Mouse (Mus musculus) testis, adult 2 months (tissue): ENCODE data around the gene Cdkal1. TPM values are rescaled to one million over a fixed set of nuclear protein-coding genes. Genes with fewer than 3 reads are reported as not detected.

ENCODE experiments used
- H3K27ac ChIP-seq: fragments of 200-500 bp; 2 replicates; pipeline ENCODE4 v1.5.1; 2012; ENCODE audit warnings: low read depth, low read length; ENCODE audit not compliant: control insufficient read depth, insufficient read depth
- H3K27me3 ChIP-seq: fragments of 200-500 bp; 2 replicates; pipeline ENCODE4 v1.6.1; 2012; ENCODE audit warnings: mild to moderate bottlenecking, low read length, moderate library complexity; ENCODE audit not compliant: control insufficient read depth, insufficient read depth
- H3K36me3 ChIP-seq: fragments of 200-500 bp; 2 replicates; pipeline ENCODE4 v1.6.1; 2012; ENCODE audit warnings: mild to moderate bottlenecking, low read length; ENCODE audit not compliant: control insufficient read depth, insufficient read depth
- H3K4me1 ChIP-seq: fragments of 200-500 bp; 2 replicates; pipeline ENCODE4 v1.6.1; 2012; ENCODE audit warnings: low read length; ENCODE audit not compliant: control insufficient read depth, insufficient read depth
- H3K4me3 ChIP-seq: fragments of 200-500 bp; 2 replicates; pipeline ENCODE4 v1.5.1; 2012; ENCODE audit warnings: low read depth, mild to moderate bottlenecking, low read length, moderate library complexity, mixed read lengths; ENCODE audit not compliant: control insufficient read depth
- CTCF ChIP-seq: fragments of 200-500 bp; IDR thresholded peaks from 2 replicates; pipeline ENCODE4 v1.5.1; 2012; ENCODE audit warnings: low read depth, mild to moderate bottlenecking, inconsistent platforms, low read length, moderate library complexity; ENCODE audit not compliant: control insufficient read depth, insufficient read depth, insufficient replicate concordance
- POLR2A ChIP-seq: fragments of 200-500 bp; IDR thresholded peaks from 2 replicates; pipeline ENCODE4 v1.6.1; 2012; ENCODE audit warnings: low read depth, mild to moderate bottlenecking, inconsistent platforms, low read length, moderate library complexity; ENCODE audit not compliant: control insufficient read depth
- polyA plus RNA-seq: library from polyadenylated mRNA; depleted of rRNA; stranded (reverse); fragments of >200 nt; gene quantifications from 2 replicates; pipeline ENCODE4 v1.2.3, GENCODE M21; 2012

The Cdkal1 gene
- polyA plus RNA-seq, 1 experiment = 14.3 TPM

DNA sequence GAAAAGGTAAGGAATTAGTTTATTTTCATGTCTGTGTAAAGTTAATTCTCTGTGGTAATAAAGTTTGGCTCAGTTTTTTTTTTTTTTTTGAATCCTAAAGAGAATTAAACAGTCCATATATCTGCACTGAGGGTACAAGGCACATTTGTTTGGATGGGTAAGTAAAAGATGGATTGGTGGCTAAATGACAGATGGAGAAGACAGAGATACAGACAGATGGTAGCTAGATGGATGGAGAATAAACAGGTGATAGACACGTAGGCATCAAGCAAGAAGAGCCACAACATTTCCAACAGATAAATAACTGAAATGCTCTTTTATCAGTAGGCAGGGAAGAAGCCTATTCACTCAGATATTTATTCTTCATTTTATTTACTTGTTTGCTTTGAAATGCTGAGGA lies 381.7 kb downstream of the Cdkal1 start:
- no peaks in the 10 kb centered on the region for H3K27me3 ChIP-seq
- H3K4me3 ChIP-seq = no peak overlapping the region
- H3K27ac ChIP-seq = no peak overlapping the region
- no peak for TF ChIP-seq POLR2A
- TF ChIP-seq CTCF = no peak
- no peaks in the 10 kb centered on the region for H3K36me3 ChIP-seq
- H3K4me1 ChIP-seq = no peaks in the 10 kb centered on the region

DNA sequence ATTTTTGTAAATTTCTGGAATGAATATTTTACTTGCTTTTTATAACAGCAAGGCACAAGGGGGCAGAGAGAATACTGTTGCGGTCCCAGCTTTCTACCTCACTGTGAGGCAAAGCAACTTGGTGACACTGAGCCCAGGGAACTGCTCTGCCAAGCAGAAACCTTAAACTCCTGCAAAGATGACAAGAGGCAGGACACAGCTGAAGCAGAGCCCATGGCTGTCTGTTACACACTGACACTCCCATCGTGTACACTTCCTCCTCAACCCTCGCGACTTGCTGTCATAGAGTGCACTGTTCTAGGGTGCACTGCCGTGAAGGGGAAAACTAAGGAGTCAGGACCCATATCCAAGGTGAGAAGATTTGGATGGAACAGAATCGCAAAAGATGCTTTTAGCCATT lies 393.2 kb downstream of the Cdkal1 start:
- no peaks in the 10 kb centered on the region for H3K27me3 ChIP-seq
- H3K27ac ChIP-seq = no peak overlapping the region
- no peak overlapping the region for H3K4me3 ChIP-seq
- TF ChIP-seq POLR2A (no peak), CTCF (no peak)
- H3K36me3 ChIP-seq = no peaks in the 10 kb centered on the region
- no peaks in the 10 kb centered on the region for H3K4me1 ChIP-seq

- TF ChIP-seq POLR2A (no peak), CTCF (no peak)
- no peak overlapping the region for H3K4me3 ChIP-seq
- no peaks in the 10 kb centered on the region for H3K4me1 ChIP-seq
These were observed 394.7 kb downstream of the Cdkal1 start for GRCm38 (mm10) chr13:29460741-29461140.

DNA sequence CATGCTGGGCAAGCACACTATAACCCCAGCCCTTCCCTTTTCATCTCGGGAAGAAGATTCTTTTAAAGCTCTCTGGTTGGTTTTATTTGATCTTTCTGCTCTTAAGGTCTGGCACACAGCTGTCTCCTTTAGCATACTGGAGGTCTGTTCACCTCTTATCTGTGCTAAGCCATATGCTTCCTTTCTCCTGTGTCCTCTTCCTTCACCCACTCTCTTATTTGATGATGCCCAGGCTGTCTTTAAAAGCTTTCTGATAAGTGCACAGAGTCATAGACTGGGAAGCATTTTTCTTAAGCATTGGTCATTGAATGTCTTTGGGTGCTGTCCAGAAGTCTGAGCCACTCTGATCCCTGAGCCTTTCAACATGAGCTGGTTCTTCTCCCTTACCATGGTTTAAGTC lies 397.1 kb downstream of the Cdkal1 start:
- H3K4me3 ChIP-seq = no peak overlapping the region
- no peaks in the 10 kb centered on the region for H3K36me3 ChIP-seq
- no peak for TF ChIP-seq CTCF
- TF ChIP-seq POLR2A = no peak
- no peaks in the 10 kb centered on the region for H3K27me3 ChIP-seq
- H3K4me1 ChIP-seq = no peaks in the 10 kb centered on the region
- no peak overlapping the region for H3K27ac ChIP-seq

More at GRCm38 (mm10) chr13:29460741-29461140, 394.7 kb downstream of the Cdkal1 start:
- Histone ChIP-seq H3K27me3 (no peaks in the 10 kb centered on the region), H3K27ac (no peak overlapping the region), H3K36me3 (no peaks in the 10 kb centered on the region)

DNA sequence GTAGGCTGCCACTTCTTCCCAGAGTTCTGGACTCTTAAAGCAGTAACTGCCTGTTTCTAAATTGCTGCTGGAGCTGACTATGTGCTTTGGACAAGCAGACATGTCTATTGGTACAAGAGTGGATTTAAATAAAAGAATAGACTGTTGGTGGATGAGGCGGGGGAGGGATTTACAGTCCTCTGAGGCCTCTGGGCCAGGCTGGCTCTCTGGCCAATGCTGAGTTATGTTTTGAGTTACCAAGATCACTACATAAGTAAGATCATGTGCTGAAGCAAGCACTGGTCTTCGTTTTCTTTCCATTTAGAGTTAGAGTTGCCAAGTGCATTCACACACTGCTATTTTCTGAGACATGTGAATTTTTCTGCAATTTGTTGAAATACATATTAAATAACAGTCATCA lies 418.4 kb downstream of the Cdkal1 start:
- no peak overlapping the region for H3K4me3 ChIP-seq
- H3K36me3 ChIP-seq = no peaks in the 10 kb centered on the region
- TF ChIP-seq POLR2A (no peak), CTCF (no peak)
- no peak overlapping the region for H3K27ac ChIP-seq
- no peaks in the 10 kb centered on the region for H3K27me3 ChIP-seq
- no peaks in the 10 kb centered on the region for H3K4me1 ChIP-seq

- H3K4me3 ChIP-seq = no peak overlapping the region
- TF ChIP-seq POLR2A (no peak), CTCF (no peak)
- H3K4me1 ChIP-seq = no peaks in the 10 kb centered on the region
- H3K36me3 ChIP-seq = no peaks in the 10 kb centered on the region
- no peak overlapping the region for H3K27ac ChIP-seq
- no peaks in the 10 kb centered on the region for H3K27me3 ChIP-seq
These were observed 420.7 kb downstream of the Cdkal1 start for GRCm38 (mm10) chr13:29434726-29435125.

- Histone ChIP-seq H3K27ac (no peak overlapping the region), H3K36me3 (no peaks in the 10 kb centered on the region), H3K27me3 (no peaks in the 10 kb centered on the region), H3K4me3 (no peak overlapping the region), H3K4me1 (no peaks in the 10 kb centered on the region)
- no peak for TF ChIP-seq CTCF
- no peak for TF ChIP-seq POLR2A
These were observed 424.6 kb downstream of the Cdkal1 start for GRCm38 (mm10) chr13:29430919-29431318.

GRCm38 (mm10) chr13:29429877-29430276 lies 425.6 kb downstream of the Cdkal1 start:
- Histone ChIP-seq H3K36me3 (no peaks in the 10 kb centered on the region), H3K4me1 (no peaks in the 10 kb centered on the region), H3K27me3 (no peaks in the 10 kb centered on the region), H3K4me3 (no peak overlapping the region), H3K27ac (no peak overlapping the region)
- no peak for TF ChIP-seq CTCF
- no peak for TF ChIP-seq POLR2A
